Mouse (Mus musculus) heart, embryonic 12.5 days (tissue): Measurements from ENCODE around the gene Nr1h2. TPM values are rescaled to one million over a fixed set of nuclear protein-coding genes. Genes with fewer than 3 reads are reported as not detected.

ENCODE experiments used
- ATAC-seq: fragments of 200-750 bp; cut with Nextera tagmentation; 2 replicates; pipeline ENCODE4 v1.8.0; 2017; ENCODE audit warnings: moderate TSS enrichment, moderate library complexity; ENCODE audit not compliant: insufficient number of reproducible peaks, low FRiP score
- H3K27ac ChIP-seq: fragments of 300-500 bp; sonication (generic); 2 replicates; pipeline ENCODE4 v1.5.1; 2016; ENCODE audit warnings: mild to moderate bottlenecking, moderate library complexity; ENCODE audit not compliant: poor library complexity, severe bottlenecking
- H3K27me3 ChIP-seq: fragments of 300-500 bp; sonication (generic); replicated peaks from 2 replicates; pipeline ENCODE4 v1.6.1; 2016; ENCODE audit warnings: mild to moderate bottlenecking, moderate library complexity
- H3K36me3 ChIP-seq: fragments of 300-500 bp; sonication (generic); 2 replicates; pipeline ENCODE4 v1.6.1; 2016; ENCODE audit warnings: mild to moderate bottlenecking, moderate library complexity
- H3K4me1 ChIP-seq: fragments of 300-500 bp; sonication (generic); replicated peaks from 2 replicates; pipeline ENCODE4 v1.6.1; 2016; ENCODE audit warnings: mild to moderate bottlenecking
- H3K4me2 ChIP-seq: fragments of 300-500 bp; sonication (generic); 2 replicates; pipeline ENCODE4 v1.6.1; 2016; ENCODE audit warnings: mild to moderate bottlenecking, moderate library complexity
- H3K4me3 ChIP-seq: fragments of 300-500 bp; sonication (generic); 2 replicates; pipeline ENCODE4 v1.5.1; 2016; ENCODE audit warnings: mild to moderate bottlenecking
- H3K9ac ChIP-seq: fragments of 300-500 bp; sonication (generic); 2 replicates; pipeline ENCODE4 v1.6.1; 2016; ENCODE audit warnings: mild to moderate bottlenecking, moderate library complexity
- H3K9me3 ChIP-seq: fragments of 300-500 bp; sonication (generic); replicated peaks from 2 replicates; pipeline ENCODE4 v1.6.1; 2016; ENCODE audit warnings: mild to moderate bottlenecking, moderate library complexity
- WGBS: fragments of 180-500 bp; shearing (Covaris S2); methylation state at CpG from one replicate; pipeline ENCODE4 v1.1.7; 2016; 5-methylcytosine and 5-hydroxymethylcytosine counted together
- microRNA-seq: library from miRNA; unstranded; fragments of <30 nt; microRNA quantifications from one replicate; pipeline ENCODE4, GENCODE M21; 2017
- polyA plus RNA-seq: library from polyadenylated mRNA; unstranded; fragments of >200 nt; fragmentation: Nextera tagmentation; extraction: Ambion mirVana; gene quantifications from 2 replicates; pipeline ENCODE4 v1.2.1, GENCODE M21; 2016

Gene Nr1h2
- polyA plus RNA-seq, 1 experiment from 2014 or later, result 54.7 TPM

DNA sequence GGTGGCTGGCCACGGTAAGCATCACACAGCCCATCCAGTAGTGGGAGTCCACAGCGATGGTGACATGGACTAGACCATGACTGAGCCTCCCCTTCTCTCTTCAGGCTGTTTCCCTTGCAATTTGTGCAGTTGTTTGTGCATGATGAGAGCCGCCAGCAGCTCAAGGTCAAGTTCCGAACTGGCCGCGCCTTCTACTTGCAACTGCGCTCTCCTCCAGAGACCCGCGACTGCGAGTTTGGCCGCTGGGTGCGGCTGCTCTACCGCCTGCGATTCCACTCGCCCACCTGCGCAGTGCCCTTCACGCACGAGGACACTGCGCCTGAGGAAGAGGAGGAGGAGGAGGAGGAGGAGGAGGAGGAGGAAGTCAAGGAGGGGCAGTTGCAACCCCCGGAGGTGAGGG is 53.7 kb downstream of the Nr1h2 start:
- Histone ChIP-seq H3K27ac (no peak overlapping the region), H3K27me3 (peaks cover 34% of the 10 kb centered on the region), H3K9ac (no peak overlapping the region), H3K4me1 (peaks cover 8% of the 10 kb centered on the region), H3K9me3 (no peaks in the 10 kb centered on the region), H3K36me3 (no peaks in the 10 kb centered on the region), H3K4me3 (no peak overlapping the region), H3K4me2 (no peak overlapping the region)
- ATAC-seq, result no peak
- WGBS, result 37% methylated on average over 20 of the region's 20 CpGs

Small RNA genes within 50 kb of the gene (microRNA-seq; reads per million reads assigned to microRNA genes)
- gene Mir7053, result 0.94 reads per million

Other genes with a start within 250 kb of the Nr1h2 start
- gene Clec11a, start 247.0 kb downstream of the Nr1h2 start, polyA plus RNA-seq, result 0.68 and 0.79 TPM in 2 replicates
- 0.80 and 0.86 TPM in 2 replicates for gene Shank1, start 243.7 kb downstream of the Nr1h2 start, polyA plus RNA-seq
- gene Syt3, start 169.8 kb downstream of the Nr1h2 start, polyA plus RNA-seq, result 0.55 and 0.63 TPM in 2 replicates
- gene 1700008O03Rik, start 168.1 kb downstream of the Nr1h2 start, polyA plus RNA-seq, result 0.40 and 0.94 TPM in 2 replicates
- gene Lrrc4b, start 124.9 kb downstream of the Nr1h2 start, polyA plus RNA-seq, result 2.3 and 2.4 TPM in 2 replicates
- 0.46 and 1.5 TPM in 2 replicates for gene Aspdh, start 88.6 kb downstream of the Nr1h2 start, polyA plus RNA-seq
- gene Josd2, start 86.0 kb downstream of the Nr1h2 start, polyA plus RNA-seq, result 141 and 145 TPM in 2 replicates
- 111 and 114 TPM in 2 replicates for gene Emc10, start 57.4 kb downstream of the Nr1h2 start, polyA plus RNA-seq
- gene Fam71e1, start 57.4 kb downstream of the Nr1h2 start, polyA plus RNA-seq, result 10.1 and 12.7 TPM in 2 replicates
- gene Mybpc2, start 29.3 kb downstream of the Nr1h2 start, polyA plus RNA-seq, result 0.94 and 1.2 TPM in 2 replicates
- gene Spib, start 21.9 kb downstream of the Nr1h2 start, polyA plus RNA-seq, result 0.15 TPM in 1 of 2 replicates, not detected in the other
- 63.1 and 68.1 TPM in 2 replicates for gene Pold1, start 5.1 kb downstream of the Nr1h2 start, polyA plus RNA-seq
- gene Napsa, start 18.4 kb upstream of the Nr1h2 start, polyA plus RNA-seq, result 0.12 TPM in 1 of 2 replicates, not detected in the other
- gene Kcnc3, start 36.7 kb upstream of the Nr1h2 start, polyA plus RNA-seq, result 0.15 and 0.17 TPM in 2 replicates
- gene Myh14, start 116.9 kb upstream of the Nr1h2 start, polyA plus RNA-seq, result 0.59 and 1.0 TPM in 2 replicates
- gene Izumo2, start 154.8 kb upstream of the Nr1h2 start, polyA plus RNA-seq, result not detected in 2 replicates
- 29.4 and 32.2 TPM in 2 replicates for gene Vrk3, start 194.5 kb upstream of the Nr1h2 start, polyA plus RNA-seq
- 0.78 and 0.98 TPM in 2 replicates for gene Zfp473, start 197.1 kb upstream of the Nr1h2 start, polyA plus RNA-seq